Mouse (Mus musculus): ENCODE data around the gene Paf1. TPM values are rescaled to one million over a fixed set of nuclear protein-coding genes. Genes with fewer than 3 reads are reported as not detected.

Gene Paf1
- polyA plus RNA-seq, 1 experiment: 97.0 TPM

- Histone ChIP-seq H3K4me3 (ENCODE audit: control insufficient read depth, low read depth, low read length) (no peak overlapping the region), H3K4me1 (ENCODE audit: control insufficient read depth, insufficient read depth, low read length) (peaks cover 6% of the 10 kb centered on the region), H3K27ac (ENCODE audit: control insufficient read depth, insufficient read depth, low read depth, low read length) (no peak overlapping the region), H3K27me3 (ENCODE audit: control insufficient read depth, insufficient read depth, low read length) (no peaks in the 10 kb centered on the region), H3K36me3 (ENCODE audit: control insufficient read depth, insufficient read depth, low read length) (no peaks in the 10 kb centered on the region; the same call in 1 of the 2 replicates)
- TF ChIP-seq POLR2A (IDR thresholded peaks at IDR 0.05; ENCODE audit: control insufficient read depth, low read depth, low read length): no peak
- TF ChIP-seq CTCF (IDR thresholded peaks at IDR 0.05; ENCODE audit: control insufficient read depth, insufficient read depth, insufficient replicate concordance, low read depth, low read length): no peak
These were observed 39.5 kb upstream of the Paf1 start for GRCm38 (mm10) chr7:28353267-28353666.

DNA sequence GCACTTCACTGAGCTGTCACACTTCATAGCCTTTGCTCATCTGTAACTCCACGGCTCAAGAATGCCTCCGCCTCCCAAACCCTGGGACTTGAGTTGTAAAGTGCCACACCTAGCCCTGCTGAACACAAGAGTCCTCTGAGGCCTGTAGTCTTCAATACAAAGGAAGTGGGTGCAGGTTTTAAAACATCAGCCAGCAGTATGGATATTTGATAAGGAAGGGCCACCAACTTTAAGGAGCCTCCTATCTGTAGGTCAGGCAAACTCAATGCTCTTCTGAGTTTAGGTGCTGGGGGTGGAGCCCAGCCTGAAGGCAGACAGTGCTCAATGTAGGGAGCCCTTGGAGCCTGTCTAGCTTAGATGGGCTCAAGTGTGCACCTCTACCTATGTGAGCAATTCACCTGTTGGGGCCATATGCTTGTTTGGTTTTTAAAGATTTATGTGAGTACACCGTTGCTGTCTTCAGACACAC lies 38.6 kb upstream of the Paf1 start:
- no peaks in the 10 kb centered on the region; the same call in 1 of the 2 replicates for H3K36me3 ChIP-seq (ENCODE audit: control insufficient read depth, insufficient read depth, low read length)
- H3K4me3 ChIP-seq (ENCODE audit: control insufficient read depth, low read depth, low read length): no peak overlapping the region
- peaks cover 6% of the 10 kb centered on the region for H3K4me1 ChIP-seq (ENCODE audit: control insufficient read depth, insufficient read depth, low read length)
- no peak overlapping the region for H3K27ac ChIP-seq (ENCODE audit: control insufficient read depth, insufficient read depth, low read depth, low read length)
- no peak for TF ChIP-seq POLR2A (IDR thresholded peaks at IDR 0.05; ENCODE audit: control insufficient read depth, low read depth, low read length)
- no peak for TF ChIP-seq CTCF (IDR thresholded peaks at IDR 0.05; ENCODE audit: control insufficient read depth, insufficient read depth, insufficient replicate concordance, low read depth, low read length)
- no peaks in the 10 kb centered on the region for H3K27me3 ChIP-seq (ENCODE audit: control insufficient read depth, insufficient read depth, low read length)

- H3K4me1 ChIP-seq (ENCODE audit: control insufficient read depth, insufficient read depth, low read length): peaks cover 6% of the 10 kb centered on the region
- TF ChIP-seq POLR2A (IDR thresholded peaks at IDR 0.05; ENCODE audit: control insufficient read depth, low read depth, low read length) (no peak), CTCF (IDR thresholded peaks at IDR 0.05; ENCODE audit: control insufficient read depth, insufficient read depth, insufficient replicate concordance, low read depth, low read length) (no peak)
- no peaks in the 10 kb centered on the region; the same call in 1 of the 2 replicates for H3K36me3 ChIP-seq (ENCODE audit: control insufficient read depth, insufficient read depth, low read length)
- no peak overlapping the region for H3K4me3 ChIP-seq (ENCODE audit: control insufficient read depth, low read depth, low read length)
- no peaks in the 10 kb centered on the region for H3K27me3 ChIP-seq (ENCODE audit: control insufficient read depth, insufficient read depth, low read length)
- no peak overlapping the region for H3K27ac ChIP-seq (ENCODE audit: control insufficient read depth, insufficient read depth, low read depth, low read length)
These were observed 38.2 kb upstream of the Paf1 start for GRCm38 (mm10) chr7:28354596-28354995.

DNA sequence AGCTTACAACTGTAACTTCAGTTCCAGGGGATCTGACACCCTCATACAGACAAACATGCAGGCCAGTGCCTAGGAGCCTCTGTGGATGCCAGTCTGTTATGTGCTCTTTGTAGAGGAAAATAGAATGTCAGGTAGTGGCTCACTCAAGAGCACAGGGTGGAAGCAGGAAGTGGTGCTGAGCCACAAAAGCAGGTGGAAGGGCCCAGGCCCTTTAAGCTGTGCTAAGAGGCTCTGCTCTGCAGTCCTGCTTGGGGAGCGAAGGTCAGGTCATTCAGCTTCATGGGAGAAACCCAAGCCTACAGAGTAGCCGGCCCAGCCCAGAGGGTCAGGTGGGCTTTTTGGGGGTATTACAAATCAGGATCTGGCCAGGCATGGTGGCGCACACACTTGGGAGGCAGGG lies 37.5 kb upstream of the Paf1 start:
- H3K4me3 ChIP-seq (ENCODE audit: control insufficient read depth, low read depth, low read length): no peak overlapping the region
- H3K4me1 ChIP-seq (ENCODE audit: control insufficient read depth, insufficient read depth, low read length): peaks cover 3% of the 10 kb centered on the region; the same call in 1 of the 2 replicates
- no peaks in the 10 kb centered on the region; the same call in 1 of the 2 replicates for H3K36me3 ChIP-seq (ENCODE audit: control insufficient read depth, insufficient read depth, low read length)
- H3K27me3 ChIP-seq (ENCODE audit: control insufficient read depth, insufficient read depth, low read length): no peaks in the 10 kb centered on the region
- TF ChIP-seq POLR2A (IDR thresholded peaks at IDR 0.05; ENCODE audit: control insufficient read depth, low read depth, low read length) (no peak), CTCF (IDR thresholded peaks at IDR 0.05; ENCODE audit: control insufficient read depth, insufficient read depth, insufficient replicate concordance, low read depth, low read length) (no peak)
- no peak overlapping the region for H3K27ac ChIP-seq (ENCODE audit: control insufficient read depth, insufficient read depth, low read depth, low read length)

GRCm38 (mm10) chr7:28356981-28357380 lies 35.8 kb upstream of the Paf1 start:
- Histone ChIP-seq H3K27me3 (ENCODE audit: control insufficient read depth, insufficient read depth, low read length) (no peaks in the 10 kb centered on the region), H3K4me1 (ENCODE audit: control insufficient read depth, insufficient read depth, low read length) (peaks cover 3% of the 10 kb centered on the region; the same call in 1 of the 2 replicates), H3K36me3 (ENCODE audit: control insufficient read depth, insufficient read depth, low read length) (no peaks in the 10 kb centered on the region; the same call in 1 of the 2 replicates), H3K27ac (ENCODE audit: control insufficient read depth, insufficient read depth, low read depth, low read length) (peak overlapping the region; percentile 60; the same call in 1 of the 2 replicates), H3K4me3 (ENCODE audit: control insufficient read depth, low read depth, low read length) (no peak overlapping the region)
- TF ChIP-seq CTCF (IDR thresholded peaks at IDR 0.05; ENCODE audit: control insufficient read depth, insufficient read depth, insufficient replicate concordance, low read depth, low read length): no peak
- no peak for TF ChIP-seq POLR2A (IDR thresholded peaks at IDR 0.05; ENCODE audit: control insufficient read depth, low read depth, low read length)

GRCm38 (mm10) chr7:28357984-28358383 lies 34.8 kb upstream of the Paf1 start:
- TF ChIP-seq POLR2A (IDR thresholded peaks at IDR 0.05; ENCODE audit: control insufficient read depth, low read depth, low read length) (no peak), CTCF (IDR thresholded peaks at IDR 0.05; ENCODE audit: control insufficient read depth, insufficient read depth, insufficient replicate concordance, low read depth, low read length) (no peak)
- Histone ChIP-seq H3K27ac (ENCODE audit: control insufficient read depth, insufficient read depth, low read depth, low read length) (peak overlapping the region; percentile 45; the same call in 1 of the 2 replicates), H3K4me1 (ENCODE audit: control insufficient read depth, insufficient read depth, low read length) (peaks cover 3% of the 10 kb centered on the region; the same call in 1 of the 2 replicates), H3K4me3 (ENCODE audit: control insufficient read depth, low read depth, low read length) (no peak overlapping the region), H3K27me3 (ENCODE audit: control insufficient read depth, insufficient read depth, low read length) (no peaks in the 10 kb centered on the region), H3K36me3 (ENCODE audit: control insufficient read depth, insufficient read depth, low read length) (no peaks in the 10 kb centered on the region; the same call in 1 of the 2 replicates)

DNA sequence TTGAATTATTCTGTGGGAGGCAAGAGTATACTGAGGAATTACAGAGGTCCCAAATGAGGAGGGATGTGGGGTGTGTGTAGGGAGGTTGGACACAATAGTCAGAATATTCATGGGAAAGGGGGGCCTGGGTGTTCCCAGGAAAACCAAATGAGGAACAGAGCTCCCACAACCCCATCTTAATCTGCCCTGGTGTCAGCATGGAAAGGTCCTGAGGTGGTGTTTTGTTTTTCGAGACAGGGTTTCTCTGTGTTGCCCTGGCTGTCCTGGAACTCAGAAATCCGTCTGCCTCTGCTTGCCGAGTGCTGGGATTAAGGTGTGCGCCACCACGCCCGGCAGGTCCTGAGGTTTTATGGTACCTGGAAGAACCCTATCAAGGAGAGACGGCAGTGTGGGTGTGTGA lies 34.3 kb upstream of the Paf1 start:
- no peak overlapping the region for H3K4me3 ChIP-seq (ENCODE audit: control insufficient read depth, low read depth, low read length)
- peaks cover 3% of the 10 kb centered on the region; the same call in 1 of the 2 replicates for H3K4me1 ChIP-seq (ENCODE audit: control insufficient read depth, insufficient read depth, low read length)
- no peaks in the 10 kb centered on the region for H3K27me3 ChIP-seq (ENCODE audit: control insufficient read depth, insufficient read depth, low read length)
- H3K36me3 ChIP-seq (ENCODE audit: control insufficient read depth, insufficient read depth, low read length): no peaks in the 10 kb centered on the region
- TF ChIP-seq CTCF (IDR thresholded peaks at IDR 0.05; ENCODE audit: control insufficient read depth, insufficient read depth, insufficient replicate concordance, low read depth, low read length) (no peak), POLR2A (IDR thresholded peaks at IDR 0.05; ENCODE audit: control insufficient read depth, low read depth, low read length) (no peak)
- H3K27ac ChIP-seq (ENCODE audit: control insufficient read depth, insufficient read depth, low read depth, low read length): no peak overlapping the region
